Comparison of ENCODE assay signal across 18 mouse cellular contexts in genomic region chr15:67033936-67034335, GRCm38 (mm10).
"Had no signal": no experiment of that assay in that cellular context is flagged by ENCODE, and none has a peak within 500 bp of the region (broad histone marks: within the 10 kb centered on the region; RNA-seq: fewer than 3 reads in every experiment).

No protein-coding gene starts in this region.

- H3K36me3 ChIP-seq: midbrain, embryonic 10.5 days; midbrain, embryonic 12.5 days; neural tube, embryonic 13.5 days; neural tube, embryonic 15.5 days had no signal

- H3K27ac ChIP-seq: midbrain, embryonic 10.5 days; midbrain, embryonic 12.5 days; neural tube, embryonic 13.5 days; neural tube, embryonic 15.5 days had no signal

- ATAC-seq: midbrain, embryonic 16.5 days had no signal

- H3K4me3 ChIP-seq: midbrain, embryonic 10.5 days; midbrain, embryonic 12.5 days; neural tube, embryonic 13.5 days; neural tube, embryonic 15.5 days had no signal

- H3K4me2 ChIP-seq: lung, embryonic 14.5 days; midbrain, embryonic 12.5 days; neural tube, embryonic 13.5 days; neural tube, embryonic 15.5 days had no signal

- H3K27me3 ChIP-seq: midbrain, embryonic 12.5 days; neural tube, embryonic 13.5 days; neural tube, embryonic 15.5 days had no signal

- H3K9me3 ChIP-seq: midbrain, embryonic 10.5 days; midbrain, embryonic 12.5 days; neural tube, embryonic 13.5 days; neural tube, embryonic 15.5 days had no signal

- DNase-seq: lung, adult 18-20 months; lung, embryonic 14.5 days; lung, postnatal 10 days; lung, postnatal 4 days; midbrain, embryonic 14.5 days; retina, postnatal 1 day; right cerebral cortex, adult 18-20 months; right cerebral cortex, postnatal 25 days; right cerebral cortex, postnatal 4 days; spleen, adult 18-20 months; thymus, adult 18-20 months; thymus, postnatal 14 days; thymus, postnatal 36 days had no signal

- H3K9ac ChIP-seq: lung, embryonic 14.5 days; midbrain, embryonic 12.5 days; neural tube, embryonic 13.5 days; neural tube, embryonic 15.5 days had no signal
